Mouse (Mus musculus): Measurements from ENCODE around the gene Ostm1. TPM values are rescaled to one million over a fixed set of nuclear protein-coding genes. Genes with fewer than 3 reads are reported as not detected.
A peak's percentile ranks its signal among the peaks of the same experiment; 100 is the strongest.

Gene Ostm1
- total RNA-seq, 2 experiments from 2014 or later: 58.9 to 59.8 TPM

- no peak for DNase-seq (ENCODE audit: low spot score in 2 of 2)
These were observed 146.0 kb downstream of the Ostm1 start for GRCm38 (mm10) chr10:42729607-42730006.

GRCm38 (mm10) chr10:42734546-42735060, 151.0 kb downstream of the Ostm1 start:
- DNase-seq (ENCODE audit: low spot score in 2 of 2): peak; percentile 5 to 72

- no peak for DNase-seq (ENCODE audit: low spot score in 2 of 2)
These were observed 168.2 kb downstream of the Ostm1 start for GRCm38 (mm10) chr10:42751813-42752212.

Other genes with a start within 250 kb of the Ostm1 start
- 10 to 100 TPM; 12.6 to 14.4 TPM for gene Afg1l, start 105.3 kb upstream of the Ostm1 start, total RNA-seq (2021)
- gene Snx3, start 81.8 kb upstream of the Ostm1 start, total RNA-seq (2021): 100 to 1,000 TPM; 195 to 219 TPM
- 10 to 100 TPM; 13.1 to 15.3 TPM for gene Nr2e1, start 190 bp upstream of the Ostm1 start, total RNA-seq (2021)
- gene Sec63, start 177.7 kb downstream of the Ostm1 start, total RNA-seq (2021): 10 to 100 TPM; 44.8 to 51.1 TPM